Mouse (Mus musculus) testis, adult 2 months (tissue): ENCODE data around the gene Ripk3.
A peak's percentile ranks its signal among the peaks of the same experiment; 100 is the strongest.
"Not testable (repeated sequence)": the region's sequence is repeated elsewhere in the genome, so short reads cannot be mapped to it uniquely, and the experiment has no call there.

Experiments used
- CTCF ChIP-seq: fragments of 200-500 bp; IDR thresholded peaks from 2 replicates; pipeline ENCODE4 v1.5.1; 2012; ENCODE audit warnings: low read depth, mild to moderate bottlenecking, inconsistent platforms, low read length, moderate library complexity; ENCODE audit not compliant: control insufficient read depth, insufficient read depth, insufficient replicate concordance
- POLR2A ChIP-seq: fragments of 200-500 bp; IDR thresholded peaks from 2 replicates; pipeline ENCODE4 v1.6.1; 2012; ENCODE audit warnings: low read depth, mild to moderate bottlenecking, inconsistent platforms, low read length, moderate library complexity; ENCODE audit not compliant: control insufficient read depth

DNA sequence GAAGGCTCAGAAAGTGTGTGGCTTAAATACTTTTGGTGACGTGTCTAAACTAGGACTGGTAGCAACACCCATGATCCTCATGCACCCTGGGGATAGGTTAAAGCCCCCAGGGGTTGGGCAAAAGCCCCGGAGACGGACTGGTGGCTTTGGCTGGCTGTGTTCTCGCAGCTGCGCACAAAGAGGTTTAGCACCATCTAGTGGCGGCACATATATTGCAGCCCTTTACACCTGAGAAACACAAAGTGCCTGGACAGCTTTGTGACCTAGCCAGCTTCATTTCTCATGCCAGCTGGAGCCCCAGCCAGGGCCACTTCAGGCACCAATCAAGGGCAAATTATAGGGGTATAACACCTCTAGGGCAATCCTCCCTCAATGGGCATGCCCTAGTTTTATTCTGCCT is 28.5 kb downstream of the Ripk3 start:
- not testable (repeated sequence) for TF ChIP-seq POLR2A
- TF ChIP-seq CTCF: peak; percentile 68; the same call in 1 of the 2 replicates
